Mouse (Mus musculus): ENCODE results near the gene Pak1. TPM values are rescaled to one million over a fixed set of nuclear protein-coding genes. Genes with fewer than 3 reads are reported as not detected.

The Pak1 gene
- polyA plus RNA-seq, 1 experiment = 385 TPM

- H3K27me3 ChIP-seq (ENCODE audit: control insufficient read depth, insufficient read depth, low read length) = no peaks in the 10 kb centered on the region
- H3K4me1 ChIP-seq (ENCODE audit: control insufficient read depth, insufficient read depth, low read length) = no peaks in the 10 kb centered on the region
- H3K4me3 ChIP-seq (replicated peaks; ENCODE audit: insufficient read depth, low read depth, low read length) = no peak overlapping the region
- TF ChIP-seq CTCF (IDR thresholded peaks at IDR 0.05; ENCODE audit: borderline replicate concordance, insufficient read depth, low read depth, low read length) (no peak), POLR2A (IDR thresholded peaks at IDR 0.05; ENCODE audit: borderline replicate concordance, insufficient read depth, low read length) (no peak)
- DNase-seq = no peak
- peak overlapping the region; percentile 32; the same call in 1 of the 2 replicates for H3K27ac ChIP-seq (ENCODE audit: insufficient read depth, low read length)
- WGBS = 70% methylated on average over 19 of the region's 19 CpGs
Measured at GRCm38 (mm10) chr7:97749207-97750190, 38.8 kb upstream of the Pak1 start.

GRCm38 (mm10) chr7:97756967-97757881, 31.1 kb upstream of the Pak1 start:
- Histone ChIP-seq H3K27ac (ENCODE audit: insufficient read depth, low read length) (peak overlapping the region; percentile 65; the same call in 1 of the 2 replicates), H3K4me3 (replicated peaks; ENCODE audit: insufficient read depth, low read depth, low read length) (no peak overlapping the region), H3K27me3 (ENCODE audit: control insufficient read depth, insufficient read depth, low read length) (no peaks in the 10 kb centered on the region), H3K4me1 (ENCODE audit: control insufficient read depth, insufficient read depth, low read length) (no peaks in the 10 kb centered on the region)
- TF ChIP-seq POLR2A (IDR thresholded peaks at IDR 0.05; ENCODE audit: borderline replicate concordance, insufficient read depth, low read length) = no peak
- TF ChIP-seq CTCF (IDR thresholded peaks at IDR 0.05; ENCODE audit: borderline replicate concordance, insufficient read depth, low read depth, low read length) = no peak
- peak; percentile 36 to 47 for DNase-seq
- WGBS = 49% methylated on average over 18 of the region's 18 CpGs

DNA sequence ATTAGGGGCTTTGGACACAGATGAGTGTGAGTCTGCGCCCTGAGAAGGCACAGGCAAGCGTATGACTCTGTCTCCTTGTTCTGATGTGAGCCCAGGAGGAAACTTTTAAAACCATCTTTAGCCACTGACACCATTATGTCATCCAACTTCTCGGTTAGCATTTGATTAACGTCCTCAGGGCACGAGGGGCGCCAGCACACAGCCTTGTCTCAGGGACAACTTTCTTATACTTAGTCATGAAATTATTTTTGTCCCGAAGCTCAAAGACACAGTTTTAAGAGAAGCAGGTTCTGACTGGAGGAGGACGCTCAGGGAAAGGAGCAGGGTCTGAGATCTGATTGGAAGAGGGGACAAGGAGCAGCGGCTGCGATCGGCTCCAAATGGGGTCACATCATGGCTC, 23.8 kb upstream of the Pak1 start:
- peaks cover 11% of the 10 kb centered on the region; the same call in 1 of the 2 replicates for H3K4me1 ChIP-seq (ENCODE audit: control insufficient read depth, insufficient read depth, low read length)
- WGBS = 90% methylated on average over 11 of the region's 11 CpGs
- no peak for TF ChIP-seq CTCF (IDR thresholded peaks at IDR 0.05; ENCODE audit: borderline replicate concordance, insufficient read depth, low read depth, low read length)
- H3K4me3 ChIP-seq (replicated peaks; ENCODE audit: insufficient read depth, low read depth, low read length) = no peak overlapping the region
- DNase-seq = no peak
- no peak overlapping the region for H3K27ac ChIP-seq (ENCODE audit: insufficient read depth, low read length)
- H3K27me3 ChIP-seq (ENCODE audit: control insufficient read depth, insufficient read depth, low read length) = no peaks in the 10 kb centered on the region

GRCm38 (mm10) chr7:97765181-97765962, 23.0 kb upstream of the Pak1 start:
- Histone ChIP-seq H3K27me3 (ENCODE audit: control insufficient read depth, insufficient read depth, low read length) (no peaks in the 10 kb centered on the region), H3K4me3 (replicated peaks; ENCODE audit: insufficient read depth, low read depth, low read length) (no peak overlapping the region), H3K27ac (ENCODE audit: insufficient read depth, low read length) (no peak overlapping the region), H3K4me1 (ENCODE audit: control insufficient read depth, insufficient read depth, low read length) (peaks cover 11% of the 10 kb centered on the region; the same call in 1 of the 2 replicates)
- TF ChIP-seq CTCF (IDR thresholded peaks at IDR 0.05; ENCODE audit: borderline replicate concordance, insufficient read depth, low read depth, low read length) = no peak
- TF ChIP-seq POLR2A (IDR thresholded peaks at IDR 0.05; ENCODE audit: borderline replicate concordance, insufficient read depth, low read length) = no peak
- 86% methylated on average over 21 of the region's 21 CpGs for whole genome bisulfite sequencing
- DNase-seq = no peak

DNA sequence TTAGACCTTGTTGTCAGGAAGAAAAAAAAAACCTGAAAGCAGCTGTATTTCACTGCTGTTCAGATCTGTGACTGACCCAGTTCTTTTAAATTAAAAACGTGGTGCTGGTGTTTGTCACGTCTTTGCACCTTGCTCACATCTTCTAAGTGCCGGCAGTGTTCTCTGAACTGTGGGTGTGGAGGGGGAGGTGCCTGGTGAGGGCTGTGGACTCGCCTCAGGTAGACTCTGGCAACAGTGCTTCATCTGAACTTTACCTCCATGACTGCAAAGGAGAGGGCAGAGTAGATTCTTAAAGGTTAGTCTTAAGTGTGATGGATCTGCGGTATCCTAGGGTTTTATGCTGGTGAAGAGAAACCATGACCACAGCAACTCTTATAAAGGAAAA, 22.4 kb upstream of the Pak1 start:
- H3K4me1 ChIP-seq (ENCODE audit: control insufficient read depth, insufficient read depth, low read length) = peaks cover 14% of the 10 kb centered on the region; the same call in 1 of the 2 replicates

GRCm38 (mm10) chr7:97766406-97767166, 21.8 kb upstream of the Pak1 start:
- Histone ChIP-seq H3K27me3 (ENCODE audit: control insufficient read depth, insufficient read depth, low read length) (no peaks in the 10 kb centered on the region), H3K27ac (ENCODE audit: insufficient read depth, low read length) (no peak overlapping the region), H3K4me3 (replicated peaks; ENCODE audit: insufficient read depth, low read depth, low read length) (no peak overlapping the region), H3K4me1 (ENCODE audit: control insufficient read depth, insufficient read depth, low read length) (peaks cover 20% of the 10 kb centered on the region; the same call in 1 of the 2 replicates)
- DNase-seq = no peak
- WGBS = 87% methylated on average over 9 of the region's 9 CpGs
- no peak for TF ChIP-seq POLR2A (IDR thresholded peaks at IDR 0.05; ENCODE audit: borderline replicate concordance, insufficient read depth, low read length)
- TF ChIP-seq CTCF (IDR thresholded peaks at IDR 0.05; ENCODE audit: borderline replicate concordance, insufficient read depth, low read depth, low read length) = no peak

More for the DNA sequence above, 22.4 kb upstream of the Pak1 start:
- TF ChIP-seq POLR2A (IDR thresholded peaks at IDR 0.05; ENCODE audit: borderline replicate concordance, insufficient read depth, low read length) (no peak), CTCF (IDR thresholded peaks at IDR 0.05; ENCODE audit: borderline replicate concordance, insufficient read depth, low read depth, low read length) (no peak)
- Histone ChIP-seq H3K4me3 (replicated peaks; ENCODE audit: insufficient read depth, low read depth, low read length) (no peak overlapping the region), H3K27me3 (ENCODE audit: control insufficient read depth, insufficient read depth, low read length) (no peaks in the 10 kb centered on the region), H3K27ac (ENCODE audit: insufficient read depth, low read length) (no peak overlapping the region)
- no peak for DNase-seq
- WGBS = 89% methylated on average over 5 of the region's 5 CpGs

Measured in cerebellum, adult 2 months (tissue).